Mouse (Mus musculus) MEL-GATA-1-ER (cell line): ENCODE data around the gene Coro7.
"Not testable (repeated sequence)": the region's sequence is repeated elsewhere in the genome, so short reads cannot be mapped to it uniquely, and the experiment has no call there.

Experiments
- DNase-seq: peaks from one replicate; pipeline ENCODE4 v3.0.0-alpha.2; 2012; ENCODE audit warnings: low read depth; ENCODE audit errors: extremely low read depth

Gene Coro7

GRCm38 (mm10) chr16:4682628-4683179, 3.1 kb upstream of the Coro7 start:
- peak; percentile 8 for DNase-seq

- not testable (repeated sequence) for DNase-seq
These were observed 1.4 kb upstream of the Coro7 start for GRCm38 (mm10) chr16:4680922-4681455.

- no peak for DNase-seq
These were observed 1.5 kb downstream of the Coro7 start for GRCm38 (mm10) chr16:4678080-4678479.

- DNase-seq, result no peak
These were observed 2.7 kb downstream of the Coro7 start for GRCm38 (mm10) chr16:4676836-4677235.

GRCm38 (mm10) chr16:4674091-4674490, 5.5 kb downstream of the Coro7 start:
- peak; percentile 52 for DNase-seq

- DNase-seq, result no peak
These were observed 9.3 kb downstream of the Coro7 start for GRCm38 (mm10) chr16:4670317-4670716.

GRCm38 (mm10) chr16:4667190-4667808, 12.3 kb downstream of the Coro7 start:
- peak; percentile 57 for DNase-seq

GRCm38 (mm10) chr16:4665726-4666125, 13.9 kb downstream of the Coro7 start:
- no peak for DNase-seq

GRCm38 (mm10) chr16:4663806-4664205, 15.8 kb downstream of the Coro7 start:
- no peak for DNase-seq

GRCm38 (mm10) chr16:4661605-4662004, 18.0 kb downstream of the Coro7 start:
- DNase-seq, result no peak

- DNase-seq, result no peak
These were observed 20.3 kb downstream of the Coro7 start for GRCm38 (mm10) chr16:4659326-4659725.

GRCm38 (mm10) chr16:4658781-4659245, 20.8 kb downstream of the Coro7 start:
- DNase-seq, result no peak

- no peak for DNase-seq
These were observed 23.0 kb downstream of the Coro7 start for GRCm38 (mm10) chr16:4656571-4657081.

GRCm38 (mm10) chr16:4655764-4656570, 23.6 kb downstream of the Coro7 start:
- no peak for DNase-seq

- no peak for DNase-seq
These were observed 24.3 kb downstream of the Coro7 start for GRCm38 (mm10) chr16:4655251-4655734.

- DNase-seq, result no peak
These were observed 24.9 kb downstream of the Coro7 start for GRCm38 (mm10) chr16:4654706-4655105.

GRCm38 (mm10) chr16:4652707-4653416, 26.7 kb downstream of the Coro7 start:
- no peak for DNase-seq

- DNase-seq, result no peak
These were observed 28.0 kb downstream of the Coro7 start for GRCm38 (mm10) chr16:4651624-4652023.

- no peak for DNase-seq
These were observed 28.5 kb downstream of the Coro7 start for GRCm38 (mm10) chr16:4651081-4651480.

- no peak for DNase-seq
These were observed 29.4 kb downstream of the Coro7 start for GRCm38 (mm10) chr16:4650161-4650560.

- DNase-seq, result no peak
These were observed 29.9 kb downstream of the Coro7 start for GRCm38 (mm10) chr16:4649692-4650091.
